18 mouse cellular contexts compared by ENCODE assay signal in the genomic region with DNA sequence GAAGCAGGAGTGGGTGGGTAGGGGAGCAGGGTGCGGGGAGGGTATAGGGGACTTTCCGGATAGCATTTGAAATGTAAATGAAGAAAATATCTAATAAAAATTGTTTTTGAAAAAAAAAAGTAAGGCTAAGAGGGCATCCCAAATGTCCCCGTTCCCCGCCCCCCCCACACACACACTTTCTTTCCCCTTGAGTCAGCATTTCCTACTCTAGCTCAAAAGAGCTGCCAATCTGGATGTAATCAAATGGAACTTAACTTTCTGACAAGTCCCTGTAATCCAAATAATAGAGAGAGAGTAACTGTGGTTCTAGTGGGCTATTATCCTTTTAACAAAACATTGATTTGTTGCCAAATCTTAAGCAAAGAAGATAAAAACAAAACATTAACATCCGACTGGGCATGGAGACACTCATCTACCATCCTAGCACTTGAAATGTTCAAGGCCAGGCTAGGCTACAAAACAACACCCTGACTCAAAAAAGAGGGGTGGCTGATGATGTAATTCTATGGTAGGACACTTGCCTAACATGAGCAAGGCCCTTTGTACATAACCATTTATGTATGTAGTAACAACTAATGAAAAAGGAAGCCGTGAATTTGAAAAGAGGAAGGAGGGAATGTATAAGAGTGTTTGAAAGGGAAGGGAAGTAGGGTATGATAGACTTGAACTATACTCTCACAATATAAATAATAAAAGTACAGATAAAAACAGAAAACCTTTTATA.
"Had no signal": no experiment of that assay in that cellular context is flagged by ENCODE, and none has a peak within 500 bp of the region (broad histone marks: within the 10 kb centered on the region; RNA-seq: fewer than 3 reads in every experiment).

No protein-coding gene starts in this region.

- H3K4me2 ChIP-seq: midbrain, embryonic 12.5 days had no signal

- H3K27ac ChIP-seq: layer of hippocampus, adult 2 months; liver, embryonic 14.5 days; macrophage; midbrain, embryonic 12.5 days; stomach, postnatal 0 days had no signal

- H3K9ac ChIP-seq: liver, embryonic 14.5 days; midbrain, embryonic 12.5 days had no signal

- H3K4me3 ChIP-seq: layer of hippocampus, adult 2 months; midbrain, embryonic 12.5 days had no signal

- DNase-seq: kidney, adult 18-20 months; kidney, adult 9 months; kidney, postnatal 14 days; layer of hippocampus, adult 9-11 months; lung, adult 18-20 months; right cerebral cortex, adult 18-20 months; right cerebral cortex, postnatal 14 days; right cerebral cortex, postnatal 4 days; thymus, adult 2 months; thymus, postnatal 14 days; thymus, postnatal 4 days had no signal

- H3K36me3 ChIP-seq: midbrain, embryonic 12.5 days had no signal

- ATAC-seq: intestine, embryonic 16.5 days; midbrain, embryonic 16.5 days had no signal

- H3K27me3 ChIP-seq: midbrain, embryonic 12.5 days had no signal

- H3K9me3 ChIP-seq: midbrain, embryonic 12.5 days had no signal
